Mouse (Mus musculus): ENCODE measurements around the gene Phf21a.

DNA sequence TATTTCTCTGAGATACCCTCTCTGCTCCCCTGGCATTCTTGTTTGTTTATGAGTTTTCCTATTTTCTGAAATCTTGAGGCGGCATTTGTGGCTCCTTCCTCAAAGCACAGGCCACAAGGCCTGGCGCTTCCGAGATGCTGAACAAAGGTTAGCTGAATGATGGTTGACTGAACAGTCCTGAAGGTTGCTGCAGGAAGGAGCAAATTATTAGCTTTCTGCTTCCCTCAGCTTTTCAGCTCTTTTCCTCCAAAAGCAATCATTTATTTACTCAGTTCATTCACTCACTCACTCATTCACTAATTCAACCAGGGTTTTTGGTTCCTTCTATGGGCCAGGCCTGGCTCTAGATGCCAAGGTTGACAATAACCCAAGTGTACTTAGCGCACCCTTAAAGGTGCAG is 10.7 kb upstream of the Phf21a start:
- TF ChIP-seq CTCF (IDR thresholded peaks at IDR 0.05) (no peak), EP300 (IDR thresholded peaks at IDR 0.05; ENCODE audit: insufficient read depth, low read depth, low read length) (no peak)
